ENCODE assay signal across 21 mouse cellular contexts in the genomic region with DNA sequence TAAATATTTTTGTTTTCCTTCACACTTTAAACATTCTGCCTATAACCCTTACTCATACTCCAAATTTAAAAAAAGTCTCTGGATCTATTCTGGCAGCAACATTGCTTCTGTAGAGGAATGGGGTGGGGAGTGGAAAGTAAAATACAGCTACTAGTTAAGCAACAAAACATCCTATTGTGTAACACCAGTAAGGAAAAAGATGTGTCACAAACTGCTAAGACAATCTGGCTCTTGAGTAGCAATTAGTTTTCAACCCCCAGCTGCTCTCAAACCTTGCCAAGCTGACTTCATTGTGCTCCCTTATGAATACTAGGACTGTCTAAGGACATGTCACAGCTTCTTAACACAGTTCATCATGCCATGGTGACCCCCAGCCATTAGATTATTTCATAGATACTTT.
A peak's percentile ranks its signal among the peaks of the same experiment; 100 is the strongest.
DNase-seq lines count a peak whose midpoint lies in the region; ATAC-seq and TF ChIP-seq lines count a peak whose summit lies in the region.
"Had no signal": no experiment of that assay in that cellular context is flagged by ENCODE, and none has a peak within 500 bp of the region (broad histone marks: within the 10 kb centered on the region; RNA-seq: fewer than 3 reads in every experiment).

No protein-coding gene starts in this region.

- no peak for TF ChIP-seq EP300 in lung, postnatal 0 days (IDR thresholded peaks at IDR 0.05)

- no peak for TF ChIP-seq CTCF in lung, embryonic 14.5 days (IDR thresholded peaks at IDR 0.05; ENCODE audit: low read depth)
- no peak for TF ChIP-seq CTCF in lung, postnatal 0 days (IDR thresholded peaks at IDR 0.05)

- H3K27me3 ChIP-seq in lung, embryonic 14.5 days (ENCODE audit: insufficient read depth, low read length) = no peaks in the 10 kb centered on the region
- H3K27me3 ChIP-seq in lung, postnatal 0 days (replicated peaks; ENCODE audit: insufficient read depth, low read length) = no peaks in the 10 kb centered on the region
- H3K27me3 ChIP-seq: hindbrain, embryonic 13.5 days; liver, embryonic 13.5 days; neural tube, embryonic 15.5 days had no signal

- intact Hi-C loops in heart, postnatal 10 days (cut with DNase I) = no loop called here

- ATAC-seq in lung, embryonic 14.5 days (ENCODE audit: insufficient read depth) = no peak
- ATAC-seq in lung, postnatal 0 days = peak; percentile 74
- no peak for ATAC-seq in megakaryocyte, adult 5-6 weeks (ENCODE audit: poor library complexity, severe bottlenecking)
- no peak for ATAC-seq in inflammation-experienced regulatory T-cells, adult 6 months
- ATAC-seq: activated CD4-positive, CD25-positive, alpha-beta regulatory T cell, adult 4 months had no signal

- peak; percentile 6 to 9 for DNase-seq in heart, postnatal 10 days
- DNase-seq in heart, adult 8-10 months (ENCODE audit: low spot score) = no peak
- peak; percentile 41 for DNase-seq in lung, embryonic 14.5 days
- no peak for DNase-seq in lung, adult 18-20 months
- peak; percentile 59 for DNase-seq in brain, adult 2 months (ENCODE audit: low read depth, low spot score)
- peak; percentile 82 for DNase-seq in lung, postnatal 0 days (ENCODE audit: low spot score)
- DNase-seq: adrenal gland, postnatal 14 days; cerebellum, adult 9-10 months; gastrocnemius, adult 2 months; kidney, adult 18-20 months; kidney, postnatal 4 days; liver, embryonic 13.5 days; thymus, postnatal 14 days had no signal

- H3K9me3 ChIP-seq in lung, embryonic 14.5 days (ENCODE audit: low read depth, low read length) = no peaks in the 10 kb centered on the region
- H3K9me3 ChIP-seq in lung, postnatal 0 days (ENCODE audit: low read length) = no peaks in the 10 kb centered on the region
- H3K9me3 ChIP-seq: embryonic facial prominence, embryonic 10.5 days; hindbrain, embryonic 13.5 days; liver, embryonic 13.5 days; midbrain, embryonic 10.5 days; neural tube, embryonic 15.5 days had no signal

- H3K4me1 ChIP-seq in lung, embryonic 14.5 days (ENCODE audit: insufficient read depth) = no peaks in the 10 kb centered on the region
- no peaks in the 10 kb centered on the region for H3K4me1 ChIP-seq in lung, postnatal 0 days (ENCODE audit: insufficient read depth, low read depth, low read length)
- H3K4me1 ChIP-seq: embryonic facial prominence, embryonic 10.5 days; hindbrain, embryonic 13.5 days; liver, embryonic 13.5 days; midbrain, embryonic 10.5 days; neural tube, embryonic 15.5 days had no signal

- no peak overlapping the region for H3K4me2 ChIP-seq in lung, embryonic 14.5 days
- no peak overlapping the region for H3K4me2 ChIP-seq in lung, postnatal 0 days (replicated peaks; ENCODE audit: low read depth, low read length)
- H3K4me2 ChIP-seq: hindbrain, embryonic 13.5 days; liver, embryonic 13.5 days; neural tube, embryonic 15.5 days had no signal

- no peak overlapping the region for H3K4me3 ChIP-seq in lung, embryonic 14.5 days (ENCODE audit: low read depth, low read length)
- H3K4me3 ChIP-seq in lung, postnatal 0 days (ENCODE audit: low read depth, low read length) = no peak overlapping the region
- H3K4me3 ChIP-seq: embryonic facial prominence, embryonic 10.5 days; gastrocnemius, adult 2 months; hindbrain, embryonic 13.5 days; liver, embryonic 13.5 days; midbrain, embryonic 10.5 days; neural tube, embryonic 15.5 days had no signal

- H3K27ac ChIP-seq in lung, embryonic 14.5 days (ENCODE audit: low read depth) = no peak overlapping the region
- H3K27ac ChIP-seq in lung, postnatal 0 days (ENCODE audit: low read length) = no peak overlapping the region
- H3K27ac ChIP-seq: embryonic facial prominence, embryonic 10.5 days; gastrocnemius, adult 2 months; hindbrain, embryonic 13.5 days; liver, embryonic 13.5 days; macrophage; midbrain, embryonic 10.5 days; neural tube, embryonic 15.5 days had no signal

- no peak overlapping the region for H3K9ac ChIP-seq in lung, embryonic 14.5 days
- H3K9ac ChIP-seq in lung, postnatal 0 days (replicated peaks; ENCODE audit: low read depth) = no peak overlapping the region
- H3K9ac ChIP-seq: hindbrain, embryonic 13.5 days; liver, embryonic 13.5 days; neural tube, embryonic 15.5 days had no signal

- H3K36me3 ChIP-seq in lung, embryonic 14.5 days (ENCODE audit: insufficient read depth) = no peaks in the 10 kb centered on the region
- no peaks in the 10 kb centered on the region for H3K36me3 ChIP-seq in lung, postnatal 0 days (ENCODE audit: insufficient read depth, low read length)
- H3K36me3 ChIP-seq: embryonic facial prominence, embryonic 10.5 days; hindbrain, embryonic 13.5 days; liver, embryonic 13.5 days; midbrain, embryonic 10.5 days; neural tube, embryonic 15.5 days had no signal

Comparison
In these comparisons a context has a peak if more than half of its experiments do, and no peak if none do; other contexts are left out.
1. DNase-seq: peak in heart, postnatal 10 days (2 of 2), lung, embryonic 14.5 days (single experiment), brain, adult 2 months (single experiment) and lung, postnatal 0 days (single experiment); none in heart, adult 8-10 months (single experiment) and lung, adult 18-20 months (0 of 2).